10 mouse cellular contexts compared by ENCODE assay signal in the genomic region with DNA sequence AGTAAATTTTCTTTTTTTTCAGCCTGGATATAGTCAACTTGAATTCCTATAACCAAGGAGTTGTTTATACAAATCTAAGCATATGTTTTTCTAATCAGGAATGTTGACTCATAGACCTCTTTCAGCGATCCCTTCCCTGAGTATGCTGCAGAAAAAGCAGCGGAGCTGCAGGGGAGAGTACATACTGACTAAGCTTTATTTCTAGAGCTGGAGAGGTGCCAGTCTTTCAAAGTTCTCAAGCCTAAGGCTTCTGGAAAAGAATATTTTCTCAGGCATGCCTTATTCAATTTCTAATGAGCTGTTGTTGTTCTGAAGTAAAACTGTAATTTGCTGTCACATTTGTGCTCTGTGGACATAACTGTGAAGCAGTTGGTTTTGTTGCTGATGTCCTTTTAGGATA.
A peak's percentile ranks its signal among the peaks of the same experiment; 100 is the strongest.
DNase-seq lines count a peak whose midpoint lies in the region; ATAC-seq lines count a peak whose summit lies in the region.
"Had no signal": no experiment of that assay in that cellular context is flagged by ENCODE, and none has a peak within 500 bp of the region (broad histone marks: within the 10 kb centered on the region; RNA-seq: fewer than 3 reads in every experiment).

No protein-coding gene starts in this region.

- no peak overlapping the region for H3K27ac ChIP-seq in forebrain, embryonic 15.5 days (replicated peaks)
- no peak overlapping the region for H3K27ac ChIP-seq in forebrain, embryonic 11.5 days (ENCODE audit: low read depth, low read length)
- H3K27ac ChIP-seq in limb, embryonic 13.5 days = no peak overlapping the region
- no peak overlapping the region for H3K27ac ChIP-seq in limb, embryonic 10.5 days
- peak overlapping the region; percentile 45 for H3K27ac ChIP-seq in kidney, embryonic 15.5 days
- H3K27ac ChIP-seq: liver, embryonic 15.5 days had no signal

- H3K9me3 ChIP-seq in forebrain, embryonic 15.5 days = no peaks in the 10 kb centered on the region
- H3K9me3 ChIP-seq in forebrain, embryonic 11.5 days (ENCODE audit: control insufficient read depth, low read length) = no peaks in the 10 kb centered on the region; the same call in 1 of the 2 replicates
- peaks cover 3% of the 10 kb centered on the region; the same call in 1 of the 2 replicates for H3K9me3 ChIP-seq in limb, embryonic 13.5 days
- H3K9me3 ChIP-seq in limb, embryonic 10.5 days (replicated peaks) = no peaks in the 10 kb centered on the region
- H3K9me3 ChIP-seq in kidney, embryonic 15.5 days (replicated peaks) = no peaks in the 10 kb centered on the region
- H3K9me3 ChIP-seq: liver, embryonic 15.5 days had no signal

- no peak overlapping the region for H3K4me2 ChIP-seq in forebrain, embryonic 15.5 days (replicated peaks)
- no peak overlapping the region for H3K4me2 ChIP-seq in forebrain, embryonic 11.5 days (ENCODE audit: low read depth, low read length, severe bottlenecking)
- H3K4me2 ChIP-seq in limb, embryonic 13.5 days (replicated peaks) = no peak overlapping the region
- H3K4me2 ChIP-seq in kidney, embryonic 15.5 days = no peak overlapping the region; the same call in 1 of the 2 replicates
- H3K4me2 ChIP-seq: liver, embryonic 15.5 days had no signal

- no peaks in the 10 kb centered on the region for H3K27me3 ChIP-seq in forebrain, embryonic 15.5 days
- H3K27me3 ChIP-seq in forebrain, embryonic 11.5 days (ENCODE audit: control insufficient read depth, insufficient read depth, low read length) = no peaks in the 10 kb centered on the region
- H3K27me3 ChIP-seq in limb, embryonic 13.5 days = no peaks in the 10 kb centered on the region
- H3K27me3 ChIP-seq in limb, embryonic 10.5 days (ENCODE audit: low read depth, poor library complexity, severe bottlenecking) = no peaks in the 10 kb centered on the region
- no peaks in the 10 kb centered on the region for H3K27me3 ChIP-seq in kidney, embryonic 15.5 days
- H3K27me3 ChIP-seq: liver, embryonic 15.5 days had no signal

- no peak for DNase-seq in forebrain, embryonic 11.5 days (ENCODE audit: low spot score)
- no peak for DNase-seq in limb, embryonic 10.5 days (ENCODE audit: low spot score)
- peak; percentile 72 for DNase-seq in adipocyte (ENCODE audit: low spot score)
- no peak for DNase-seq in thymus, adult 18-20 months
- DNase-seq: thymus, postnatal 4 days had no signal

- 8% methylated on average over 2 of the region's 2 CpGs for WGBS in forebrain, embryonic 15.5 days
- 59% methylated on average over 2 of the region's 2 CpGs for WGBS in forebrain, embryonic 11.5 days
- WGBS in limb, embryonic 13.5 days = 34% methylated on average over 2 of the region's 2 CpGs
- 83% methylated on average over 2 of the region's 2 CpGs for WGBS in limb, embryonic 10.5 days
- WGBS in kidney, embryonic 15.5 days = 35% methylated on average over 2 of the region's 2 CpGs

- H3K4me1 ChIP-seq in forebrain, embryonic 15.5 days = peaks cover 28% of the 10 kb centered on the region
- no peaks in the 10 kb centered on the region for H3K4me1 ChIP-seq in forebrain, embryonic 11.5 days (replicated peaks; ENCODE audit: control insufficient read depth, insufficient read depth, low read length)
- peaks cover 9% of the 10 kb centered on the region for H3K4me1 ChIP-seq in limb, embryonic 13.5 days
- H3K4me1 ChIP-seq in limb, embryonic 10.5 days = no peaks in the 10 kb centered on the region
- peaks cover 23% of the 10 kb centered on the region for H3K4me1 ChIP-seq in kidney, embryonic 15.5 days
- H3K4me1 ChIP-seq: liver, embryonic 15.5 days had no signal

- peak; percentile 49; the same call in 1 of the 2 replicates for ATAC-seq in forebrain, embryonic 15.5 days (replicated peaks)
- ATAC-seq in forebrain, embryonic 11.5 days (replicated peaks; ENCODE audit: low FRiP score) = no peak
- peak; percentile 81; the same call in 1 of the 2 replicates for ATAC-seq in limb, embryonic 13.5 days (ENCODE audit: low FRiP score, low read depth)
- ATAC-seq in kidney, embryonic 15.5 days (replicated peaks; ENCODE audit: low FRiP score) = peak; percentile 69
- no peak for ATAC-seq in megakaryocyte, adult 5-6 weeks (ENCODE audit: poor library complexity, severe bottlenecking)

- no peak overlapping the region for H3K4me3 ChIP-seq in forebrain, embryonic 15.5 days
- no peak overlapping the region for H3K4me3 ChIP-seq in forebrain, embryonic 11.5 days (ENCODE audit: low read depth, low read length)
- no peak overlapping the region for H3K4me3 ChIP-seq in limb, embryonic 13.5 days
- H3K4me3 ChIP-seq in limb, embryonic 10.5 days = no peak overlapping the region
- H3K4me3 ChIP-seq in kidney, embryonic 15.5 days (replicated peaks) = no peak overlapping the region
- H3K4me3 ChIP-seq: liver, embryonic 15.5 days had no signal

- H3K36me3 ChIP-seq in forebrain, embryonic 15.5 days = no peaks in the 10 kb centered on the region
- no peaks in the 10 kb centered on the region for H3K36me3 ChIP-seq in forebrain, embryonic 11.5 days (ENCODE audit: control insufficient read depth, insufficient read depth, low read length)
- no peaks in the 10 kb centered on the region for H3K36me3 ChIP-seq in limb, embryonic 13.5 days
- no peaks in the 10 kb centered on the region for H3K36me3 ChIP-seq in limb, embryonic 10.5 days
- H3K36me3 ChIP-seq in kidney, embryonic 15.5 days = no peaks in the 10 kb centered on the region
- H3K36me3 ChIP-seq: liver, embryonic 15.5 days had no signal

- no peak overlapping the region for H3K9ac ChIP-seq in forebrain, embryonic 15.5 days (replicated peaks)
- no peak overlapping the region for H3K9ac ChIP-seq in forebrain, embryonic 11.5 days (ENCODE audit: low read length)
- no peak overlapping the region for H3K9ac ChIP-seq in limb, embryonic 13.5 days
- H3K9ac ChIP-seq in kidney, embryonic 15.5 days = no peak overlapping the region
- H3K9ac ChIP-seq: liver, embryonic 15.5 days had no signal

Comparison
In these comparisons a context has a peak if more than half of its experiments do, and no peak if none do; other contexts are left out.
1. ATAC-seq: peak in forebrain, embryonic 15.5 days (single experiment), limb, embryonic 13.5 days (single experiment) and kidney, embryonic 15.5 days (single experiment); none in forebrain, embryonic 11.5 days (single experiment) and megakaryocyte, adult 5-6 weeks (single experiment).